Mouse (Mus musculus): ENCODE measurements around the gene Lhx8.

DNA sequence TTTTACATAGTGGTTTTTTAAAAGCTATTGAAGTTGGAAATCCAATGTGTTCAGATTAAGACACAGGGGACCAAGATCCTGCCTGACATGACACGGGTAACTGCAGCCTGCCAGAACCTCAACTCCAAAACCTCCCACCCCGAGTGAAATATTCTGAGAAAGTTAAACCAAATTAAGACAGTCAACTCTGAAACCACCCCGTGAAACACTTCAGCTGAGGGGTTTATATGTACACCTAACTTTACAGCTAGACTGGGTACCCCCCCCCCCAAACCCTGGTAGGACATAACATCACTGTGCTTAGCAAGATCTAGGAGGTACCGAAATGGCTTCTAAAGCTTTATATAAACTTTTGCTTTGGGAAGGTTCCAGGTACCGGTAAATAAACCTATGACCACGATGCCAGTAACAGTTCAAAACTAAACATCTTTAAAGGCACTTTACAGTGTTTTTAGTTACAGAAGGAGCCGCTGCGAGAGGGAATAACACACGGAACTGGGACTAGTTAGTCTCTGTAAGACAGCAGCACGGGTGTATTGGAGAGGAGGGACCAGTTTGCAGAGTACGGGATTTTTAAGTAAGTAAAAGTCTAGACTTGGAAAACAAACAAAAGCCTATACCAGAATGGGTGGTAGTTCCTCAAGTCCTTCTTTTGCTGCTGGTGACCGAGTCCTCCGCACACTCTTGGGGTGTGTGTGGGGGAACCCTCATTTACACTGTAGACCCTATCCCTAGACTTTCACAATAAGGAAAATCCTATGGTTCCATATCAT, 3.2 kb downstream of the Lhx8 start:
- no peak for TF ChIP-seq CTCF (IDR thresholded peaks at IDR 0.05; ENCODE audit: control insufficient read depth, insufficient read depth, low read length)
- TF ChIP-seq POLR2A (IDR thresholded peaks at IDR 0.05; ENCODE audit: borderline replicate concordance, control insufficient read depth, low read depth, low read length): no peak

All from bone marrow, adult 2 months (tissue).